Comparison of ENCODE assay signal across 11 mouse cellular contexts in genomic region chr14:118322865-118323264, GRCm38 (mm10). TPM values are rescaled to one million over a fixed set of nuclear protein-coding genes. Genes with fewer than 3 reads are reported as not detected.
DNase-seq lines count a peak whose midpoint lies in the region; ATAC-seq lines count a peak whose summit lies in the region.
"Had no signal": no experiment of that assay in that cellular context is flagged by ENCODE, and none has a peak within 500 bp of the region (broad histone marks: within the 10 kb centered on the region; RNA-seq: fewer than 3 reads in every experiment).

No protein-coding gene starts in this region.

- peak overlapping the region; percentile 60 for H3K4me2 ChIP-seq in heart, embryonic 15.5 days
- peak overlapping the region; percentile 46 for H3K4me2 ChIP-seq in embryonic facial prominence, embryonic 15.5 days (replicated peaks)
- peak overlapping the region; percentile 54 for H3K4me2 ChIP-seq in intestine, embryonic 15.5 days (replicated peaks)
- H3K4me2 ChIP-seq: liver, embryonic 15.5 days had no signal

- peak overlapping the region; percentile 36 for H3K4me3 ChIP-seq in heart, embryonic 15.5 days
- peak overlapping the region; percentile 28 for H3K4me3 ChIP-seq in embryonic facial prominence, embryonic 15.5 days (replicated peaks)
- H3K4me3 ChIP-seq in intestine, embryonic 15.5 days (replicated peaks), result no peak overlapping the region
- H3K4me3 ChIP-seq: liver, embryonic 15.5 days had no signal

- H3K9ac ChIP-seq in heart, embryonic 15.5 days, result no peak overlapping the region
- H3K9ac ChIP-seq in embryonic facial prominence, embryonic 15.5 days, result no peak overlapping the region
- H3K9ac ChIP-seq in intestine, embryonic 15.5 days, result no peak overlapping the region
- H3K9ac ChIP-seq: liver, embryonic 15.5 days had no signal

- no peak for ATAC-seq in heart, embryonic 15.5 days (replicated peaks; ENCODE audit: insufficient number of reproducible peaks, insufficient read depth, low FRiP score, low read depth)
- no peak for ATAC-seq in embryonic facial prominence, embryonic 15.5 days (ENCODE audit: insufficient number of reproducible peaks, low FRiP score, low TSS enrichment, low read depth)
- ATAC-seq in intestine, embryonic 15.5 days, result no peak

- peaks cover 50% of the 10 kb centered on the region for H3K27me3 ChIP-seq in heart, embryonic 15.5 days
- H3K27me3 ChIP-seq in embryonic facial prominence, embryonic 15.5 days, result peaks cover 23% of the 10 kb centered on the region
- H3K27me3 ChIP-seq in intestine, embryonic 15.5 days (replicated peaks), result peaks cover 11% of the 10 kb centered on the region; the same call in 1 of the 2 replicates

- no peak overlapping the region for H3K27ac ChIP-seq in heart, embryonic 15.5 days
- H3K27ac ChIP-seq in embryonic facial prominence, embryonic 15.5 days (replicated peaks), result no peak overlapping the region
- no peak overlapping the region for H3K27ac ChIP-seq in intestine, embryonic 15.5 days
- H3K27ac ChIP-seq: liver, embryonic 15.5 days had no signal

- H3K36me3 ChIP-seq in heart, embryonic 15.5 days, result no peaks in the 10 kb centered on the region
- H3K36me3 ChIP-seq in embryonic facial prominence, embryonic 15.5 days, result no peaks in the 10 kb centered on the region
- no peaks in the 10 kb centered on the region for H3K36me3 ChIP-seq in intestine, embryonic 15.5 days
- H3K36me3 ChIP-seq: liver, embryonic 15.5 days had no signal

- no peak for DNase-seq in heart, postnatal 4 days
- DNase-seq in neural tube, embryonic 10.5 days (ENCODE audit: extremely low spot score, low spot score), result peak; percentile 37
- no peak for DNase-seq in testis, postnatal 10 days (ENCODE audit: low spot score)
- DNase-seq in cerebellum, postnatal 10 days, result no peak
- no peak for DNase-seq in left cerebral cortex, adult 18-20 months (ENCODE audit: low spot score in 2 of 2)
- DNase-seq: cerebellum, postnatal 14 days had no signal

- no peaks in the 10 kb centered on the region for H3K9me3 ChIP-seq in heart, embryonic 15.5 days (replicated peaks)
- no peaks in the 10 kb centered on the region for H3K9me3 ChIP-seq in embryonic facial prominence, embryonic 15.5 days (replicated peaks)
- no peaks in the 10 kb centered on the region for H3K9me3 ChIP-seq in intestine, embryonic 15.5 days
- H3K9me3 ChIP-seq: liver, embryonic 15.5 days had no signal

- H3K4me1 ChIP-seq in heart, embryonic 15.5 days (replicated peaks), result 0 out of 2 replicates have a peak, but pooled peaks cover 2% of the 10 kb centered on the region
- peaks cover 5% of the 10 kb centered on the region for H3K4me1 ChIP-seq in embryonic facial prominence, embryonic 15.5 days
- H3K4me1 ChIP-seq in intestine, embryonic 15.5 days (replicated peaks), result no peaks in the 10 kb centered on the region
- H3K4me1 ChIP-seq: liver, embryonic 15.5 days had no signal

- 16% methylated on average over 11 of the region's 11 CpGs for WGBS in heart, embryonic 15.5 days
- 14% methylated on average over 11 of the region's 11 CpGs for WGBS in embryonic facial prominence, embryonic 15.5 days
- WGBS in intestine, embryonic 15.5 days, result 16% methylated on average over 11 of the region's 11 CpGs

RNA-seq across cellular contexts. Expression of gene Gm9376, which starts 56.1 kb away (rescaled TPM):
- polyA plus RNA-seq in heart, embryonic 15.5 days (2015; fragmentation: Nextera tagmentation; extraction: Ambion mirVana), result not detected in 2 replicates
- not detected for total RNA-seq in heart, postnatal 4 days (2021)
- not detected in 2 replicates for polyA plus RNA-seq in embryonic facial prominence, embryonic 15.5 days (2015; fragmentation: Nextera tagmentation; extraction: Ambion mirVana)
- not detected in 2 replicates for polyA plus RNA-seq in intestine, embryonic 15.5 days (2015; fragmentation: Nextera tagmentation; extraction: Ambion mirVana)
- not detected for total RNA-seq in left cerebral cortex, adult 18-20 months (2021)
- total RNA-seq: hematopoietic stem cell, adult 5-6 weeks had no signal
- polyA plus RNA-seq: liver, embryonic 15.5 days had no signal
